Mouse (Mus musculus) forebrain, embryonic 13.5 days (tissue): ENCODE results near the gene March1. TPM values are rescaled to one million over a fixed set of nuclear protein-coding genes. Genes with fewer than 3 reads are reported as not detected.

Experiments used
- ATAC-seq: fragments of 200-750 bp; cut with Nextera tagmentation; 2 replicates; pipeline ENCODE4 v1.8.0; 2017
- H3K27ac ChIP-seq: fragments of 300-500 bp; sonication (generic); 2 replicates; pipeline ENCODE4 v1.5.1; 2015; ENCODE audit warnings: inconsistent platforms, mild to moderate bottlenecking, moderate library complexity
- H3K27me3 ChIP-seq: fragments of 300-500 bp; sonication (generic); 2 replicates; pipeline ENCODE4 v1.6.1; 2015; ENCODE audit warnings: mild to moderate bottlenecking, inconsistent platforms
- H3K36me3 ChIP-seq: fragments of 300-500 bp; sonication (generic); 2 replicates; pipeline ENCODE4 v1.6.1; 2015; ENCODE audit warnings: mild to moderate bottlenecking, inconsistent platforms; ENCODE audit not compliant: poor library complexity, severe bottlenecking
- H3K4me1 ChIP-seq: fragments of 300-500 bp; sonication (generic); 2 replicates; pipeline ENCODE4 v1.6.1; 2015; ENCODE audit warnings: inconsistent platforms
- H3K4me2 ChIP-seq: fragments of 300-500 bp; sonication (generic); 2 replicates; pipeline ENCODE4 v1.6.1; 2015; ENCODE audit warnings: inconsistent platforms, mild to moderate bottlenecking, moderate library complexity
- H3K4me3 ChIP-seq: fragments of 300-500 bp; sonication (generic); 2 replicates; pipeline ENCODE4 v1.5.1; 2015; ENCODE audit warnings: mild to moderate bottlenecking, inconsistent platforms
- H3K9ac ChIP-seq: fragments of 300-500 bp; sonication (generic); 2 replicates; pipeline ENCODE4 v1.6.1; 2015; ENCODE audit warnings: mild to moderate bottlenecking, inconsistent platforms
- H3K9me3 ChIP-seq: fragments of 300-500 bp; sonication (generic); replicated peaks from 2 replicates; pipeline ENCODE4 v1.6.1; 2016; ENCODE audit warnings: inconsistent platforms
- WGBS: fragments of 180-500 bp; shearing (Covaris S2); methylation state at CpG from one replicate; pipeline ENCODE4 v1.1.7; 2015; 5-methylcytosine and 5-hydroxymethylcytosine counted together
- polyA plus RNA-seq: library from polyadenylated mRNA; unstranded; fragments of >200 nt; fragmentation: Nextera tagmentation; extraction: Ambion mirVana; gene quantifications from 2 replicates; pipeline ENCODE4 v1.2.1, GENCODE M21; 2015

Gene March1
- 12.4 and 16.2 TPM in 2 replicates for polyA plus RNA-seq

DNA sequence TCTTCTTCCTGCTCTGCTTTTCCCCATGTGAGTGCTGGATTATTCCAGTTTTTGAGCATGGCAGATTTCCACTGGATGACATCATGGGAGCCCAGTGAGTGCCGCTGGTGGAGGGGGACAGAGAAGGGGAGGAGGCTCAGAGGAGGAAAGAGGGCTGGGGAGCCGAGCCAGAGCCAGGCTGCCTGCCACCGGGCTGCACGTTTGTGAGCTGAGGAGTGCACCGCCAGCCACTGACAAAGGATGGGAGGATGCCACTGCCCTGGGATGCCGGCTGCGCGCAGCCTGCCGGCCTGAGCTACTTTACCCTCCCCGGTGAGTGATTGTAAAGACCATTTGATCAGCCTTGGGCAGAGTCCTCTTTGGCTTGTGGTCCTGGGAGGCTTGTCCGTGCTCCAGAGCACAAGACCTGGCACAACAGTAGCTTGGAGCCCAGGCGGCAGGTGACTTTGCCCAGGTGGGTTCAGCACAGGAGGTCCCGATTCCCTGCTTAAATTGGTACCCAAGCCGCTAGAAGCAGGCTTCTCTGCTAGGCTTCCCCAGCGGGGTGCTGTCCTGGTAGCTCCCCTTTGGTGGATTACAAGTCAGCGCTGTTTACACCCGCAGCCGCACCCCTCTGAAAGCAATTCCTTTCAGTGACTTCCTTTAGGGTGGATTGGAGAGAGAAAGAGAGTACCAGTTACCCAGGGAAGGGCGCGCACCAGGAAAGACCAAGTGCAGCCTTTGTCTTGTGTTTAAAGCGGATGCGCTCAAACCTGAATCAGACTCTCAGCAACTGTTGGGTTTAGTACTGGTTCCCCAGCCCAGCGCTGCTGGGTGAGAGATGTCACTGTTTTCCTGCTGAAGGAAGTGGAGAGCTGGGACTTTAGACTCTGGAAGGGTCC lies at the start of gene March1:
Gene March1, plus strand, starts transcription at position 30 of the 881 bp plus-strand sequence.
- peak within 1 kb of the TSS; percentile 8; the same call in 1 of the 2 replicates for H3K27ac ChIP-seq
- H3K9me3 ChIP-seq = no peaks in the 10 kb centered on the region
- WGBS = 1% methylated on average over 23 of the region's 23 CpGs
- H3K4me2 ChIP-seq = peak within 1 kb of the TSS; percentile 73
- H3K36me3 ChIP-seq = no peaks in the 10 kb centered on the region
- peaks cover 8% of the 10 kb centered on the region; the same call in 1 of the 2 replicates for H3K27me3 ChIP-seq
- peak within 1 kb of the TSS; percentile 70 for H3K9ac ChIP-seq
- H3K4me1 ChIP-seq = 0 out of 2 replicates have a peak, but pooled peaks cover 8% of the 10 kb centered on the region
- ATAC-seq = peak; percentile 98
- peak within 1 kb of the TSS; percentile 49 for H3K4me3 ChIP-seq

GRCm38 (mm10) chr8:65586909-65587308 lies 30.8 kb upstream of the March1 start:
- H3K27ac ChIP-seq = no peak overlapping the region
- no peaks in the 10 kb centered on the region for H3K4me1 ChIP-seq
- ATAC-seq = no peak
- H3K9ac ChIP-seq = no peak overlapping the region
- WGBS = 67% methylated on average over 1 of the region's 1 CpGs
- H3K4me3 ChIP-seq = no peak overlapping the region
- H3K4me2 ChIP-seq = no peak overlapping the region
- H3K9me3 ChIP-seq = no peaks in the 10 kb centered on the region
- no peaks in the 10 kb centered on the region for H3K27me3 ChIP-seq
- H3K36me3 ChIP-seq = no peaks in the 10 kb centered on the region

DNA sequence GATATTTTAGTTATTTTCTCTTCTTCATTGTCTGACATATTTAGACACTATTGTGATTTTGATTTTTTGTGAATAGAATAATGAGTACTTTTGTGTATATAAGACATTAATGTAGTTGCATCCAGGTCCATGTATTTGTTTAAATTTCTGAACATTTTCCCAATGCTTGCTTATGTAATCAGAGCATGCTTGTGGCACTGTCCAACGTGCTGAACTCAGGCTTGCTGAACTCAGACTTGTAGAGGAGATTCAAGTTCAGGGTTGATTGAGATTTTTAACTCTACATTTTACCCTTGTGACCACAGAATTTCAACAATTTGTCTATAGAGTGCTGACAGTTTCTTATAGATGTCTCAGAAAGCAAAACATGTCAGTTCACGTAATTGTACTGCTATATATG lies 14.5 kb upstream of the March1 start:
- Histone ChIP-seq H3K27me3 (no peaks in the 10 kb centered on the region), H3K36me3 (no peaks in the 10 kb centered on the region), H3K4me2 (no peak overlapping the region), H3K9ac (no peak overlapping the region), H3K4me1 (no peaks in the 10 kb centered on the region), H3K27ac (no peak overlapping the region), H3K4me3 (no peak overlapping the region), H3K9me3 (no peaks in the 10 kb centered on the region)
- no peak for ATAC-seq
- 52% methylated on average over 2 of the region's 2 CpGs for WGBS

DNA sequence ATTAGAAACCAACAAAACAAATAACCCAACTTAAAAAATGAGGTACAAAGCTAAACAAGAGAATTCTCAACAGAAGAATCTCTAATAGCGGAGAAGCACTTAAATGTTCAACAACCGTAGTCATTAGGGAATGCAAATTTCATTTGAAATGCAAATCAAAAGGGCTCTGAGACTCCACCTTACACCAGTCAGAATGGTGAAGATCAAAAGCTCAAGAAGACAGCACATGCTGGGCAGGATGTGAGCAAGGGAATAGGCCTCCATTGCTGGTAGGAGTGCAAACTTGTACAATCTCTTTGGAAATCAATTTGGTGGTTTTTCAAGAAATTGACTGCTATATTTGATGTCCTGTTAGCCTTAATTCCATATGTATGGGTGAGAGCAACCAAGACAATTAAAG lies 8.2 kb upstream of the March1 start:
- Histone ChIP-seq H3K4me3 (no peak overlapping the region), H3K9ac (no peak overlapping the region), H3K9me3 (no peaks in the 10 kb centered on the region), H3K27me3 (no peaks in the 10 kb centered on the region), H3K36me3 (no peaks in the 10 kb centered on the region), H3K4me1 (no peaks in the 10 kb centered on the region), H3K27ac (no peak overlapping the region), H3K4me2 (no peak overlapping the region)
- ATAC-seq = no peak
- WGBS = 62% methylated on average over 2 of the region's 2 CpGs

DNA sequence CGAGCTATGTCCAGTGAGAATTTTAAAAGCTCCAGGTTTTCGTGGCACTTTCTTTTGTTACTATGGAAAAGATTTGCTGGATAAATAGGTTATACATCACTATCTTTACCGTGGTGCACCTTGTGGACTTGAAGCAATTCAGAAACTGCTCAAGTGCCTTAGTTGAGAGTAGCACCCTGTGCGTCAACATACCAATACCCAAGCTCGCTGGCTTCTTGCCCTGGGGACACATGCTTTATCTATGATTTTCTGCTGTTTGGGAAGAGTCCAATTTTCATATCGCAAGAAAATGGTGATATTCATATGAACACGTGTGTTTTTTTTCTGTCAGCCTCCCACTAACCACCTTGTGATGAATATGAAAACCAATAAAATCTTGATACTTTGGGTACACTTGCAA lies 1.3 kb downstream of the March1 start:
- H3K4me2 ChIP-seq = peak overlapping the region; percentile 73
- no peak overlapping the region for H3K27ac ChIP-seq
- H3K9ac ChIP-seq = peak overlapping the region; percentile 70; the same call in 1 of the 2 replicates
- ATAC-seq = no peak
- WGBS = 21% methylated on average over 7 of the region's 7 CpGs
- peaks cover 8% of the 10 kb centered on the region; the same call in 1 of the 2 replicates for H3K27me3 ChIP-seq
- 0 out of 2 replicates have a peak, but pooled peaks cover 8% of the 10 kb centered on the region for H3K4me1 ChIP-seq
- H3K9me3 ChIP-seq = no peaks in the 10 kb centered on the region
- H3K36me3 ChIP-seq = no peaks in the 10 kb centered on the region
- peak overlapping the region; percentile 49 for H3K4me3 ChIP-seq

DNA sequence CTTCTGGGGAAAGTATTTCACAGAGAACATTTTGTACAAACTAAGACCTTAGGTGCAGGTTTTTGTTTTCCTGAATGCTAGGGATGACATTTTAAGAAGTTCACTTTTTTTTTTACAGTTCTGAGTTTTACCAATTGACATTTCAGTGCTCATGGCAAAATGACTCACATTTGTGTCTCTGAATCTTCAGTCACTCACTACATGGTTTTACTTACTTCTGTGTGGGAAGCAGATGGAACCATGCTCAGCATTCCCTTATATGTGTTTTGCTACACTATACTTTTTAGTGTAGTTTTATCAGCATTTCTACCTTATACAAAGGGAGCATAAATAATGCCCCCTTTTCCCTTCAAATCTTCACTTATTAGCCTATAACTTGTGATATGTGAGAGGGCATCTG lies 27.2 kb downstream of the March1 start:
- H3K4me3 ChIP-seq = no peak overlapping the region
- H3K4me1 ChIP-seq = no peaks in the 10 kb centered on the region
- no peak overlapping the region for H3K9ac ChIP-seq
- no peaks in the 10 kb centered on the region for H3K36me3 ChIP-seq
- no peaks in the 10 kb centered on the region for H3K27me3 ChIP-seq
- no peak overlapping the region for H3K4me2 ChIP-seq
- no peaks in the 10 kb centered on the region for H3K9me3 ChIP-seq
- ATAC-seq = no peak
- H3K27ac ChIP-seq = no peak overlapping the region

- ATAC-seq = no peak
- no peaks in the 10 kb centered on the region for H3K27me3 ChIP-seq
Observed at GRCm38 (mm10) chr8:65645502-65645901, 27.8 kb downstream of the March1 start.

GRCm38 (mm10) chr8:65645945-65646344 lies 28.2 kb downstream of the March1 start:
- no peak for ATAC-seq

More at GRCm38 (mm10) chr8:65645502-65645901, 27.8 kb downstream of the March1 start:
- 79% methylated on average over 1 of the region's 1 CpGs for WGBS
- Histone ChIP-seq H3K27ac (no peak overlapping the region), H3K9ac (no peak overlapping the region), H3K4me3 (no peak overlapping the region), H3K9me3 (no peaks in the 10 kb centered on the region), H3K36me3 (no peaks in the 10 kb centered on the region), H3K4me1 (no peaks in the 10 kb centered on the region), H3K4me2 (no peak overlapping the region)

GRCm38 (mm10) chr8:65655924-65656323 lies 38.2 kb downstream of the March1 start:
- no peaks in the 10 kb centered on the region for H3K36me3 ChIP-seq
- ATAC-seq = no peak
- H3K27ac ChIP-seq = no peak overlapping the region
- H3K4me2 ChIP-seq = no peak overlapping the region
- no peak overlapping the region for H3K9ac ChIP-seq
- H3K9me3 ChIP-seq = no peaks in the 10 kb centered on the region
- 88% methylated on average over 6 of the region's 6 CpGs for WGBS
- no peaks in the 10 kb centered on the region for H3K27me3 ChIP-seq
- no peak overlapping the region for H3K4me3 ChIP-seq
- no peaks in the 10 kb centered on the region for H3K4me1 ChIP-seq

More at GRCm38 (mm10) chr8:65645945-65646344, 28.2 kb downstream of the March1 start:
- H3K4me2 ChIP-seq = no peak overlapping the region
- no peak overlapping the region for H3K9ac ChIP-seq
- no peaks in the 10 kb centered on the region for H3K9me3 ChIP-seq
- no peaks in the 10 kb centered on the region for H3K27me3 ChIP-seq
- no peaks in the 10 kb centered on the region for H3K36me3 ChIP-seq
- no peaks in the 10 kb centered on the region for H3K4me1 ChIP-seq
- H3K4me3 ChIP-seq = no peak overlapping the region
- no peak overlapping the region for H3K27ac ChIP-seq
- 94% methylated on average over 1 of the region's 1 CpGs for WGBS

DNA sequence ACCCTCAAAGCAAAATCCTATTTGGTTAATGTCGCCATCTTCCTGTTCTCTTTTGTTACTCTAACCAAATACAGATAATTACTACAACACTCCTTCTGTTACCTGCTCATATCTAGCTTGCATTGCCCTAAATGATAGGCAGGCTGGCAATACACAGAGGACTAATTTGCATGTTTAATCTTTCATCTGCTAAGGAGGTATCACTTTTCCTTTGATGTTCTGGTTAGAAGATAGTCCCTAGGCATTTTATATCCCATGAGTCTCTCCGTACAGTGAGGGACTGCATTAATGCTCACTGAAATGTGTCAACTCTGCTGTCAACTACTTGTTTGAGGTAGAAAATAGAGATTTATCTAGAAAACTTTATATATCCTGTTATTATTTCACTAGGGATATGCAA lies 44.2 kb downstream of the March1 start:
- H3K9ac ChIP-seq = no peak overlapping the region
- H3K27me3 ChIP-seq = no peaks in the 10 kb centered on the region
- no peaks in the 10 kb centered on the region for H3K9me3 ChIP-seq
- H3K4me1 ChIP-seq = no peaks in the 10 kb centered on the region
- H3K27ac ChIP-seq = no peak overlapping the region
- 0 out of 2 replicates have a peak, but pooled peaks have one; percentile 33 for ATAC-seq
- H3K4me3 ChIP-seq = no peak overlapping the region
- no peak overlapping the region for H3K4me2 ChIP-seq
- 82% methylated on average over 2 of the region's 2 CpGs for WGBS
- no peaks in the 10 kb centered on the region for H3K36me3 ChIP-seq

- no peaks in the 10 kb centered on the region for H3K27me3 ChIP-seq
- no peak overlapping the region for H3K9ac ChIP-seq
- WGBS = 87% methylated on average over 2 of the region's 2 CpGs
- H3K36me3 ChIP-seq = no peaks in the 10 kb centered on the region
- H3K9me3 ChIP-seq = no peaks in the 10 kb centered on the region
- no peak overlapping the region for H3K4me3 ChIP-seq
- H3K4me2 ChIP-seq = no peak overlapping the region
- no peak for ATAC-seq
- H3K4me1 ChIP-seq = no peaks in the 10 kb centered on the region
- H3K27ac ChIP-seq = no peak overlapping the region
Observed at GRCm38 (mm10) chr8:65665786-65666185, 48.1 kb downstream of the March1 start.

DNA sequence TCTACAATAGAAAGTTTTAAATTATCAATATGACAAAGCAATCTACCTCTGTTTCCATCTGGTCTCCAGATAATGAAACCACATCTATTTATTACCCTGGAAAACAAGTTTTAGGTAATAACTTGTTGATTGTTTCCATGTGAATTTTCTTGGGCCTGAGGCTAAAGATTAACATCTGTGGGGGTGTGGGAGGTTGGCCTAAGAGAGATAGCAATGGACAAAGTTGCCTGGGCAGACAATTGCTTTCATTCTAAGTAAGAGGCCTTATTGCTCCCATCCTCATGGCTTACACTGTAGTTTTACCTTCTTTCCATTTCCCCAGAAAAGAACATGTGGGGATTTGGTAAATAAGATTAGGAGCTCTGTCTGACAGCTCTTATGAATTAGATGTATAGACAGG lies 125.4 kb downstream of the March1 start:
- no peak overlapping the region for H3K27ac ChIP-seq
- no peaks in the 10 kb centered on the region for H3K4me1 ChIP-seq
- no peak overlapping the region for H3K4me3 ChIP-seq
- no peak overlapping the region for H3K4me2 ChIP-seq
- no peaks in the 10 kb centered on the region for H3K27me3 ChIP-seq
- no peak overlapping the region for H3K9ac ChIP-seq
- H3K9me3 ChIP-seq = no peaks in the 10 kb centered on the region
- no peak for ATAC-seq
- no peaks in the 10 kb centered on the region for H3K36me3 ChIP-seq
